Mouse (Mus musculus) lung, postnatal 0 days (tissue): Measurements from ENCODE around the gene Ildr2.

Experiments
- CTCF ChIP-seq: IDR thresholded peaks from 2 replicates; pipeline ENCODE4 v1.5.1; 2016; ENCODE audit warnings: antibody characterized with exemption, mild to moderate bottlenecking
- EP300 ChIP-seq: IDR thresholded peaks from 2 replicates; pipeline ENCODE4 v1.6.1; 2016; ENCODE audit warnings: antibody characterized with exemption, mild to moderate bottlenecking, control low read depth

GRCm38 (mm10) chr1:166282597-166283210 lies 28.8 kb downstream of the Ildr2 start:
- TF ChIP-seq CTCF, result no peak
- no peak for TF ChIP-seq EP300
